Mouse (Mus musculus): Measurements from ENCODE around the gene Dusp10.

Gene Dusp10

DNA sequence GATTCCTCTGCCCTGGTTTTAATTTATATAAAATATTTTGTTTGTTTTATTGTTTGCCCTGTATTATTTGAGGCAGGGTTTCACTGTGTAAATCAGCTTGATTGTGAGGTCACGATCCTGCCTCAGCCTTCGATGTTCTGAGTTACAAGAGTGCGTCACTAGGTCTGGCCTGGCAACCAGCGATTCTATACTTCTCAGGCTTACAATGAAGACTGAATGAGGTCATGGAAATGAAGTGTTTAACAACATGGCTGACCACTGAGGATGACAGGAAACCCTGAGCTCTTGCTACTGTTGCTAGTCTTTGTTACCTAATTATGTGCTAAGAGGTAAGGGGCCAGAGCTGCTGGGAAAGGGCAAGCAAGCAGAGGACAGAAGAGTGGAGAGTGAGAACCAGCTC is at the start of gene Dusp10:
Gene Dusp10 (plus strand): TSS at position 197 of the 400 bp plus-strand sequence.
- no peak for DNase-seq

DNA sequence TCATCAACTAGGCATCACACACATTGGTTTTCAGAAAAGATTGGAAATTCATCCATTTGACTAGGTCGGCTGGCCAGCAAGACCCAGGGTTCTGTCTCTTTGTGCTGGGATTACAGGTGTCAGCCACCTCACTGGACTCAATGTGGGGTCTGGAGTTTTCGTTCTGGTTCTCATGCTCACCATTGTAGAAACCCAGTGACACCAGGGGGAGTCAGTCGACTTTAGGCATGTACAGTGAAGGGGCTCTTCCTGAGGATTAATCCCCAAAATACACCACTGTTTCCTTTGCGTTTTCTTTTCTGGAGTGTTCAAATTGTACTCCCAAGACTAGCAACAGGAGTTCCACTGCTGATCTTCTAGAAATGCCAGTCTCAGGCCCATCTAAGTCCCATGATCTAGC is 47.8 kb upstream of the Dusp10 start:
- DNase-seq: no peak

DNA sequence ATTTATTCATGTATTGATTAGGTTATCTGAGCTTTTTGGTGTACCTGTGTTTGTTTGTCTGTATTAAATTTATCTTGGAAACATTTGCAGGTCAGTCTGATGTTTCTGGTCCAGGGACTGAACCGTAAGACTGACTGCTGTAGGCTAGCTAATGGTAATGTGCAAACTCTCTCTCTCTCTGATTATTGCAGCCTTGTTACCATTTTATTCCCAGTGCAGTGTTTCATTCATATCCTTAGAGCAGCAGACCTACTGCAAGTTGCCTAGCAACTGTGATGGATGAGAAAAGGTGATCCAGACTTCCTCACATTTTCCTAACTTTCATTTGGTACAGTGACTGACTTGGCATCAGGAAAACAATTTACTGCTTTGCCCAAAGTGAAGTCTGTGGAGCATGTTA is 43.8 kb upstream of the Dusp10 start:
- DNase-seq: no peak

- no peak for DNase-seq
These were observed 33.3 kb upstream of the Dusp10 start for GRCm38 (mm10) chr1:183979814-183980243.

- DNase-seq: no peak
These were observed 31.0 kb upstream of the Dusp10 start for GRCm38 (mm10) chr1:183982108-183982507.

- no peak for DNase-seq
These were observed 25.3 kb upstream of the Dusp10 start for GRCm38 (mm10) chr1:183987711-183988245.

- no peak for DNase-seq
These were observed 21.2 kb upstream of the Dusp10 start for GRCm38 (mm10) chr1:183991921-183992320.

- DNase-seq: no peak
These were observed 15.9 kb upstream of the Dusp10 start for GRCm38 (mm10) chr1:183997207-183997606.

- DNase-seq: no peak
These were observed 10.6 kb upstream of the Dusp10 start for GRCm38 (mm10) chr1:184002470-184002869.

DNA sequence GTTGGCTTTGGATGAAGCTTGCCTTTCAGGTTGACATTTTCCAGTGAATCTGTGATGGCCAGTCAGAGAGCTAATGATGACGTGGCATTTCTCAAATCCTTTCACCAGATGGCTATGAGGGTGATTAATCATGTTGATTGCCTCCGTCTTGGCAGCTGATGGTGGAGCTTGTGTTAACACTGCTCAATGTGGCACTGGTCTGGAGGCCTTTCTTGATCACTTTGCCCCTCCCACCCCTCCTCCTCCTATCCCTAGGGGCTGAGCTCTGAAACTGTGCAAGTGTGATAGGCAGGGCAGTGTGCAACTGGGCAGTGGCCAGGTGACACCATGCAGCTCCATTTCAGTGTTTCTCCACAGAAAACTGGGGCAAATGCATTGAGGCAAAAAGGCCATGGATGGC is 8.8 kb upstream of the Dusp10 start:
- DNase-seq: no peak

GRCm38 (mm10) chr1:184005315-184006058 is 7.6 kb upstream of the Dusp10 start:
- no peak for DNase-seq

DNA sequence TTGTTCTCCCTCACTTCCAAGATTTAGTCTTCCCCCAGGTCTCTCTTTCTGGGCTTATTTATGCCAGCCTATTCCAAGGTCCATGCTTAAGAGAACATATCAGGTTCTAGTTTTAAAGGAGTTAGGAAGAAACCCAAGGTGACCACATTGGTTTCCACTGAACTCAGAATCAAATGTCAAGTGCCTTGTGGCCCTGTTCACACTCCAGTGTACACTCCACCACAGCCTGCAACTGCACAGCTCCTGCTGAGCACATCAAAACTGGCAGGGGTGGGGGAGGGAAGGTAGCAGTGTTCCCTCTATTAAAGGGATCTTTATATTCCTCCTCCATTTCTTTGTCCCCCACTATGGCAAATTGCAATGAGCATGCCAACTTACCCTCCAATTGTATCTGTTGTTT is 7.0 kb upstream of the Dusp10 start:
- DNase-seq: no peak

DNA sequence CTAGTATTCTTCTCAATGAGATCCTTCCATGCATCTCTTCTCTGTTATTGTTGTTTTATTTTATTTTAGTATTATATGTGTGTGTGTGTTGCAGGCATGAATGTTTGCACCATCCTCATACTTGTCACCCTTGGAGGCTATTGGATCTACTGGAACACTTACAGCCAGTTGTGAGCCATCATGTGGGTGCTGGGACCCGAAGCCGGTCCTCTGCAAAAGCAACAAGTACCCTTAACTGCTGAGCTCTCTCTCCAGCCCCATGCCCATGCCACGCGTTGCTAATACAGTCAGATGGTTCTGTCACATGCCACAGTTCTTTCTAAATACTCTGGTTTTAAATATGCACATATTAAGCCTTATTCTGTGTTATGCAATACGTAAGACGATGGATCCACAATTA is 1.8 kb upstream of the Dusp10 start:
- no peak for DNase-seq

DNA sequence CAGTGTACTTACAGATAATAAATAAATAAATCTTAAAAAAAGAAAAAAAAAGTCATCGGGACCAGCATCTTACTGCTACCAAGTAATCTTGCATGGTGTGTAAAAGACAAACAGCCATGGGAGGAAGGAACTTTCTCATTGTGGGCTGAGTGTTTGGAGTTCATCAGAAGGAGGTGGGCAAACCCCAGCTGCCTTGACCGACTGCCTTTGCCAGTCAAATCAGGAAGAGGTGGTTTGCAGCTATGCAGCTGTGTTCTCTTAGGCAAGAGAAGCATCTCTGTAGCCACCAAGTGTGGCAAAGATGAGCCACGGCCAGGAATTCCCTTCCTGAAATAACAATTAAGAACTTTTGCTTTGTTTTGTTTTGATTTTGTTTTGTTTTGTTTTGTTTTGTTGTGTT is 989 bp downstream of the Dusp10 start:
- DNase-seq: no peak

DNA sequence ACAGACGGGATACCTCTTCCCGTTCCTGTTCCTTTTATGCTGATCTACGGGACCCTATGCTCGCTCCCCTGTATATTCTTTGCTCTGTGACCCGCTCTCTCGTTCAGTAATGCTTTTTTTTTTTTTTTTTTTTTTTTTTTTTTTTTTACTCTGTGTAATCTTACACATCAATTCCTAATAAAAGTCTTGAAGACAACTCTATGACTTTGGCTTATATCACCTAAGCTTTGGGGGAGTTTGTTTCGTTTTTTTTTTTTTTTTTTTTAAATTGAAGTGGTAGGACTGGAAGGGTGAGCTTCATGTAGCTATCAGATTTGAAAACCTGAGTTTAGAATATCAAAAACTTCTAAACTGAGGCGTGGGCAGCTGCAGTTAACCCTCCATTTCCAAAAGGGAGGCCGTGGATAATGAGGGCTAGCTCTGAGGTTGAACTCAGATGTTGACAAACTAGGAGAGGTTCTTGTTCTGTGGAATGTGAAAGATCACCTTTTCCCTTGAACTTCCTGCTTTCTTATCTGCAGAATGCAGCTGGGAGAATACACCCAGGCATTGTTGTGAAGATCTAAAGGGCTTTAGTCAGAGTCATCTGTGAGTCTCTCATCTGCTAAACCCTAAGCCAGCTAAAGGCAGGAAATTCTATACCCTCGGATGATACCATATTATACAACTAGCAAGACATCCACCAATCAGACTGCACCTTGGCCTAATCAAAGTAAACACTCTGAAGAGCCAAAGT is 3.1 kb downstream of the Dusp10 start:
- no peak for DNase-seq

DNA sequence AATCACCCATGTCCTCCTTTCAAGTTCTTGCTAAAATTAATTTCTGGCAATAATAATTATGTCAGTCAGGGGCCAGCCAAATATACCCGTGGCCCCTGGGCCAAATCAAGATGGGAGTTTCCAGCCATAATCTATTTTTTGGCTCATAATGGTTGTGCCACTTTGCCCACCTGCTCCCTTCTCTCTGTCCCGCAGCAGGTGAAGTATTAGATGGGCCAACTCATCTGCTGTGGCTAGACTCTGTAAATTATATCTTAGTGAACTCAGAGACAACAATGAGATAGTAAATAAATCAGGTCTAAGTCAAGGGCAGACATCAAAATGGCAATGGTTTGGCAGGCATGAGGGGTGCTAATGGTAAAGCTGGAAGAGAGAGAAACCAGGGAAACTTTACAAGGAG is 4.5 kb downstream of the Dusp10 start:
- no peak for DNase-seq

DNA sequence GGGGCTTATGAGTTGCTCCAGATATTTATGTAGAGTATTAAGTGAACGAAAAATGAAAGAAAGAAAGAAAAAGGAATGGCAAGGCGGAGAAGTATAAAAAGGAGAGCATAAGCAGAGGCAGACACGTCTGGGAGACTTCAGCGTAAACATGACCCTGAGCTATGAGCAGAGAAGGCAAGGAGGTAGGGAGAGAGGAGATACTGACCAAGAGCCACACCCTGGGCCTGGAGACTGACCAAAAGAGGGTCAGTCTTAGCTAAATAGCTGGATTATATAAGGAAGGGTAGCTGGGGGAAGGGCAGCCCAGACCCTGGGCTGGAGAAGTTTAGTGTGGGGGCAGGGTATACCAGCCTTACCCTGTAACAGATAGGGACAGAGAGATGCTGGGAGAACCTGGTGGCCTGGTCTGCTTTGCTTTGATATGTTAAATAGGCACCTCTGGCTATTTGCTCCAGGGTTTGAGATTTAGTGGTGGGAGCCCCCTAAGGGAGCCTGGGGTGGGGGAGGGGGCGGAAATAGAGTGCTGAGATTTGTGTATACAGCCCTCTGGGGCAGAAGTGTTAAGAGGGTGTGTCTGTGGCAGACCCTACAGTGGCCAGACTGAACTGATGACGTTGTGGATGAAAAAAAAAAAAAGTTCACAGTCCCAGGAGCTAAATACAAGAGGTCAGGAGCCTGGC is 6.1 kb downstream of the Dusp10 start:
- DNase-seq: no peak

GRCm38 (mm10) chr1:184019722-184020107 is 6.6 kb downstream of the Dusp10 start:
- no peak for DNase-seq

DNA sequence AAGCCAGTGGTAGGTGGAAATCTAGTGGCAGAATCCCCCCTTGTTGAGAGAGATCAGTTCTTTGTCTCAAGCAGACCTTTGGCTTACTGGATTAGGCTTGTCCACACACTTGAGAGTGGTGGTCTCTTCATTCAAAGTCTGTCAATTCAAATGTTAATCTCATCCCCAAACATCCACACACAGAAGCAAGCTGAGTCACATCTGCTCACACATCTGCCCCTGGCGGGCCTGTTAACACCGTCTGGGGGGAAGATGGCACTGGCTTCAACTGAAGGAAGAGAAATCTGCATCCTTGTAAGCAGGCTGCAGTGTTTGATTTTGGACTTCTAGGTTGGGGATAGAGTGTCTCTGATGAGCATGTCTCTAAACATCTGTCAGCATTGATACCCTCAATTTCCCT is 10.9 kb downstream of the Dusp10 start:
- DNase-seq: no peak

- DNase-seq: no peak
These were observed 11.5 kb downstream of the Dusp10 start for GRCm38 (mm10) chr1:184024631-184025030.

- DNase-seq: no peak
These were observed 12.0 kb downstream of the Dusp10 start for GRCm38 (mm10) chr1:184025079-184025478.

GRCm38 (mm10) chr1:184027039-184027438 is 13.9 kb downstream of the Dusp10 start:
- no peak for DNase-seq

DNA sequence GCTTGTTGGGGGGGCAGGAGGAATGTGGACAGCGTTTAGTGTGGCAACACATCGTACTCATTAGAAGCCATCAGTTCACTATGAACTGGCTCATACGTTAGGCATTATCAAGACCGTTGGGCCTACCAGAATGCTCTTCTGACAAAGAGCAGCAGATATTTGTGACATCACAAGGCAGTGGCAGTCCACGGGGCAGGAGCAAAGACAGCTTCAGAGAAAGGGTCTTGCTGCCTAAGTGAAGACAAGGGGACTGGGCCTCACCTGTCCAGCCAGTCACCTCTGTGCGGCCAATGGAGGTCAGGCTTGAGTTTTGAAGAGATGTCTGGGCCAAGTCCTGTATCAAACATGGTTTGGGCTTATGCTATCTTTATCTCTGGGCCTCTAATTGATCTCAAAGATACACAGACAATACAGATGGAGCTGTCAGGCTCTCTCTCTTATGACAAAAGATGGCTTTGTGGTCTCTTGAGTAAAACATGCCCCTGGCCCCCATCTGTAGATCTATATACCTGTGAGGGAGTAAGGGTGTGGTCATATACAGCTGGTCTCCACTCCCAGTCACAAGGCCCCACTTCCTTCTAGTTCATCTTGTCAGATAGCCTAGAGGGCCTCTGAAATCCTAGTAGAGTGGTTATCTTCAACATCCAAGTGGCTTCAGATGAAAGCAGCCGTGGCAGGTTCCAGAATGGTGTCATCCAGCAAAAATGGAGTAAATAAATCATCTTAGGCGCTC is 17.1 kb downstream of the Dusp10 start:
- no peak for DNase-seq

Data from kidney, postnatal 4 days (tissue).